Mouse (Mus musculus) liver, embryonic 15.5 days (tissue): ENCODE results near the gene Ptgis. TPM values are rescaled to one million over a fixed set of nuclear protein-coding genes. Genes with fewer than 3 reads are reported as not detected.
"Not testable (repeated sequence)": the region's sequence is repeated elsewhere in the genome, so short reads cannot be mapped to it uniquely, and the experiment has no call there.

Source experiments
- ATAC-seq: fragments of 200-750 bp; cut with Nextera tagmentation; 2 replicates; pipeline ENCODE4 v1.8.0; 2017; ENCODE audit warnings: moderate number of reproducible peaks, mild to moderate bottlenecking, moderate library complexity; ENCODE audit not compliant: insufficient read depth
- H3K27ac ChIP-seq: fragments of 300-500 bp; sonication (generic); replicated peaks from 2 replicates; pipeline ENCODE4 v1.5.1; 2015; ENCODE audit warnings: mild to moderate bottlenecking, inconsistent platforms
- H3K27me3 ChIP-seq: fragments of 300-500 bp; sonication (generic); 2 replicates; pipeline ENCODE4 v1.6.1; 2015; ENCODE audit warnings: mild to moderate bottlenecking, inconsistent platforms
- H3K36me3 ChIP-seq: fragments of 300-500 bp; sonication (generic); replicated peaks from 2 replicates; pipeline ENCODE4 v1.6.1; 2015; ENCODE audit warnings: moderate library complexity, mild to moderate bottlenecking, inconsistent platforms
- H3K4me1 ChIP-seq: fragments of 300-500 bp; sonication (generic); replicated peaks from 2 replicates; pipeline ENCODE4 v1.6.1; 2015; ENCODE audit warnings: inconsistent platforms
- H3K4me2 ChIP-seq: fragments of 300-500 bp; sonication (generic); 2 replicates; pipeline ENCODE4 v1.6.1; 2015; ENCODE audit warnings: moderate library complexity, mild to moderate bottlenecking, inconsistent platforms
- H3K4me3 ChIP-seq: fragments of 300-500 bp; sonication (generic); replicated peaks from 2 replicates; pipeline ENCODE4 v1.5.1; 2015; ENCODE audit warnings: mild to moderate bottlenecking, inconsistent platforms
- H3K9ac ChIP-seq: fragments of 300-500 bp; sonication (generic); 2 replicates; pipeline ENCODE4 v1.6.1; 2015; ENCODE audit warnings: moderate library complexity, mild to moderate bottlenecking, inconsistent platforms
- H3K9me3 ChIP-seq: fragments of 300-500 bp; sonication (generic); replicated peaks from 2 replicates; pipeline ENCODE4 v1.6.1; 2016; ENCODE audit warnings: inconsistent platforms
- WGBS: fragments of 180-500 bp; shearing (Covaris S2); methylation state at CpG from one replicate; pipeline ENCODE4 v1.1.7; 2015; ENCODE audit warnings: mixed read lengths; ENCODE audit not compliant: insufficient replicate concordance; 5-methylcytosine and 5-hydroxymethylcytosine counted together
- polyA plus RNA-seq: library from polyadenylated mRNA; unstranded; fragments of >200 nt; fragmentation: Nextera tagmentation; extraction: Ambion mirVana; gene quantifications from 2 replicates; pipeline ENCODE4 v1.2.1, GENCODE M21; 2015

Gene Ptgis
- polyA plus RNA-seq, 1 experiment from 2014 or later = 1.3 TPM

GRCm38 (mm10) chr2:167212089-167212488, 28.3 kb downstream of the Ptgis start:
- H3K4me3 ChIP-seq = no peak overlapping the region
- H3K9me3 ChIP-seq = no peaks in the 10 kb centered on the region
- H3K27ac ChIP-seq = no peak overlapping the region
- H3K4me1 ChIP-seq = no peaks in the 10 kb centered on the region
- no peaks in the 10 kb centered on the region for H3K36me3 ChIP-seq
- H3K4me2 ChIP-seq = no peak overlapping the region
- WGBS = 62% methylated on average over 3 of the region's 3 CpGs
- no peak for ATAC-seq
- no peak overlapping the region for H3K9ac ChIP-seq
- H3K27me3 ChIP-seq = no peaks in the 10 kb centered on the region

DNA sequence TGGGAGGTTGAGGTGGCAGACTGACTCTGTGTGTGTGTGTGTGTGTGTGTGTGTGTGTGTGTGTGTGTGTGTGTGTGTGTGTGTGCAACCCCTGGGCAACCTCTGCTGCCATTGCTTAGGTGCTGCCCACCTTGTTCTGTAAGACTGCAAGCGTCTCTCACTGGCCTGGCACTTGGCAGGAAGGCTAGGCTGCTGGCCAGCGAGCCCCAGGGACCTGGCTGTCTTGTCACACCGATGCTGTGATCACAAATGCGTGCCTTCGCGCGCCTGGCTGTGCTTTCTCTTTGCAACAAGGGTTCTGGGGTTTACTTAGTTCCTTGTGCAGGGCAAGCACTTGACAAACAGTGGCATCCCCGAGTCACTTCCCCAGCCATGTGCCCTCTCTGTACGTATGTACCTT, 30.5 kb downstream of the Ptgis start:
- Histone ChIP-seq H3K27ac (no peak overlapping the region), H3K9me3 (no peaks in the 10 kb centered on the region), H3K4me2 (no peak overlapping the region), H3K4me3 (no peak overlapping the region), H3K27me3 (no peaks in the 10 kb centered on the region), H3K4me1 (no peaks in the 10 kb centered on the region), H3K36me3 (no peaks in the 10 kb centered on the region), H3K9ac (no peak overlapping the region)
- no peak for ATAC-seq
- 59% methylated on average over 9 of the region's 9 CpGs for WGBS

- Histone ChIP-seq H3K4me1 (no peaks in the 10 kb centered on the region), H3K36me3 (no peaks in the 10 kb centered on the region), H3K27me3 (no peaks in the 10 kb centered on the region), H3K4me2 (no peak overlapping the region), H3K9ac (no peak overlapping the region), H3K4me3 (no peak overlapping the region), H3K9me3 (no peaks in the 10 kb centered on the region), H3K27ac (no peak overlapping the region)
- ATAC-seq = no peak
- WGBS = 52% methylated on average over 3 of the region's 3 CpGs
These were observed 31.4 kb downstream of the Ptgis start for GRCm38 (mm10) chr2:167208984-167209383.

DNA sequence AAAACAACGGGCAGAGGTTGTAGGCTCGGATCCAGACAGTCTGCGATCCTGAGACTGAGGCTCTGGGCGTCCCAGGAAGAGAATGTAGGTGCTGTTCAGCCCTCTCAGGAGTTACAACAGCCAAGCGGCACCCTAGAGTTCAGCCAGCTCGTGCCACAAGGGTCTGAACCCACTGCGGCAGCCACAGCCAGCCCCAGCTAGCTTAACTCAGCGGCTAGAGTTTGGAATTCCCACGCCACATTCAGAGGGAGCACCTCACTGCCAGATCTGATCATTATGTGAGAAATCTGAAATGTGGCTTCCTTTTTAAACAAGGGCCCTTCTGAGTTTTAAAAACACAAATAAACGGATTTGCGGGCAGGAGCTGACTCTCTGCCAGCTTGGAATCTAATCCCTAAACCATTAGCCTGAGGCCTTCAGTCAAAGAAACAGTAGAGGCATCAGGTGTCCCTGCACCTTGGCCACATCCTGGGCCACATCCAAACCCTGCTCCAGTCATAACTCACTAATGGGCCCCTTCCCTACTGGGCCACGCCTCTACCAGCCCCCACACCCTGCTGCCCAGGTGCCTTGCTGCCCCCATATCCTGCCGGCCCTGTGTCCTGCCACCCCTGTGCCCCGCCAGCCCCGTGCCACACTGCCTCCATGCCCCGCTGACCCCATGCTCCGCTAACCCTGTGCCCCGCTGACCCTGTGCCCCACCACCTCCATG, 34.3 kb downstream of the Ptgis start:
- no peaks in the 10 kb centered on the region for H3K9me3 ChIP-seq
- 76% methylated on average over 18 of the region's 18 CpGs for WGBS
- H3K27me3 ChIP-seq = no peaks in the 10 kb centered on the region
- H3K4me1 ChIP-seq = no peaks in the 10 kb centered on the region
- no peaks in the 10 kb centered on the region for H3K36me3 ChIP-seq
- no peak for ATAC-seq
- H3K27ac ChIP-seq = no peak overlapping the region
- H3K4me2 ChIP-seq = no peak overlapping the region
- H3K9ac ChIP-seq = no peak overlapping the region
- no peak overlapping the region for H3K4me3 ChIP-seq

DNA sequence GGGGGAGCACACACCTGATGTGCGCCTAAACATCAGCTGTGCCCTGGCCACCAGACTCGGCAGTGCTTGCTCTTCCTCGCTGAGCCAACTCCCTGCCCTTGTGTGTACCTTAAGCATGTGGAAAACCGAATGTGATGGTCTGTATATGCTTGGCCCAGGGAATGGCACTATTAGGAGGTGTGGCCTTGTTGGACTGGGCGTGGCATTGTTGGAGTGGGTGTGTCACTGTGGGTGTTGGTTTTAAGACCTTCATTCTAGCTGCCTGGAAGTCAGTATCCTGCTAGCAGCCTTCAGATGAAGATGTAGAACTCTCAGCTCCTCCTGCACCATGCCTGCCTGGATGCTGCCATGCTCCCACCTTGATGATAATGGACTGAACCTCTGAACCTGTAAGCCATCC, 35.7 kb downstream of the Ptgis start:
- not testable (repeated sequence) for H3K27me3 ChIP-seq, H3K9ac ChIP-seq, H3K27ac ChIP-seq, H3K9me3 ChIP-seq, H3K4me2 ChIP-seq, ATAC-seq, H3K4me1 ChIP-seq, H3K36me3 ChIP-seq, H3K4me3 ChIP-seq
- WGBS = 64% methylated on average over 5 of the region's 5 CpGs

DNA sequence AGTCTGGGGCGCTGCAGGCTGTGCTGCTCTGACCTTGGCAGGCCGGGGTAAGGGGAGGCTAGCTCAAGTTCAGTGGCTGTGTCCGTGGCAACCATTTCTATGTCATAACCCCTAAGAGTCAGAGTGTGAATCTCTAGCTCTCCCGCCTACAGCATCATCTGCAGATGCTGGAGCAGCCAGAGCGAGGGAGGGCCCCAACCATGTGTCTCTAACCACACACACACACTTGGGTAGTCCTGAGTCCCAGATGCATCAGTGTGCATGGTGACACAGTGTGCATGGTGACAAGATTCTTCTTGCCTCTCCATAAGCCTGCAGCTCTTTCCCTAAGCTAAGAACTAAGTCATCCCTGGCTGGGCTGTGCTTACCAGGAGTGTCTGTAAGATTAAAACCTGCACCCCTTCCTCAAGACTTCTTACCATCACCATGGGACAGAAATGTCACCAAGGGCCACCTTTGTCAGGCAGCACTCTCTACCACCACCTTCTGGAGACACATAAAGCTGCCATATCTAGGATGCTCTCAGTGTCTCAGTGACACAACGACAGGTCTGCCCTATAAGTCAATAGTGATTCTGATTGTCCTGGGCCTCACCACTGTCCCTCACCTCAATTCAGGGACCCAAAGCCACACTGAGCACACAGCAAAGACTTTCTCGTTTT, 36.8 kb downstream of the Ptgis start:
- ATAC-seq = no peak
- Histone ChIP-seq H3K27ac (no peak overlapping the region), H3K4me1 (no peaks in the 10 kb centered on the region), H3K9ac (no peak overlapping the region), H3K36me3 (no peaks in the 10 kb centered on the region), H3K4me2 (no peak overlapping the region), H3K27me3 (no peaks in the 10 kb centered on the region; the same call in 1 of the 2 replicates), H3K9me3 (no peaks in the 10 kb centered on the region), H3K4me3 (no peak overlapping the region)
- WGBS = 59% methylated on average over 7 of the region's 7 CpGs

- no peaks in the 10 kb centered on the region for H3K36me3 ChIP-seq
- H3K27ac ChIP-seq = no peak overlapping the region
- no peak overlapping the region for H3K9ac ChIP-seq
- H3K4me1 ChIP-seq = no peaks in the 10 kb centered on the region
- no peaks in the 10 kb centered on the region; the same call in 1 of the 2 replicates for H3K27me3 ChIP-seq
- no peaks in the 10 kb centered on the region for H3K9me3 ChIP-seq
- no peak for ATAC-seq
- WGBS = 41% methylated on average over 16 of the region's 16 CpGs
- H3K4me2 ChIP-seq = no peak overlapping the region
- no peak overlapping the region for H3K4me3 ChIP-seq
These were observed 38.7 kb downstream of the Ptgis start for GRCm38 (mm10) chr2:167201463-167202291.

DNA sequence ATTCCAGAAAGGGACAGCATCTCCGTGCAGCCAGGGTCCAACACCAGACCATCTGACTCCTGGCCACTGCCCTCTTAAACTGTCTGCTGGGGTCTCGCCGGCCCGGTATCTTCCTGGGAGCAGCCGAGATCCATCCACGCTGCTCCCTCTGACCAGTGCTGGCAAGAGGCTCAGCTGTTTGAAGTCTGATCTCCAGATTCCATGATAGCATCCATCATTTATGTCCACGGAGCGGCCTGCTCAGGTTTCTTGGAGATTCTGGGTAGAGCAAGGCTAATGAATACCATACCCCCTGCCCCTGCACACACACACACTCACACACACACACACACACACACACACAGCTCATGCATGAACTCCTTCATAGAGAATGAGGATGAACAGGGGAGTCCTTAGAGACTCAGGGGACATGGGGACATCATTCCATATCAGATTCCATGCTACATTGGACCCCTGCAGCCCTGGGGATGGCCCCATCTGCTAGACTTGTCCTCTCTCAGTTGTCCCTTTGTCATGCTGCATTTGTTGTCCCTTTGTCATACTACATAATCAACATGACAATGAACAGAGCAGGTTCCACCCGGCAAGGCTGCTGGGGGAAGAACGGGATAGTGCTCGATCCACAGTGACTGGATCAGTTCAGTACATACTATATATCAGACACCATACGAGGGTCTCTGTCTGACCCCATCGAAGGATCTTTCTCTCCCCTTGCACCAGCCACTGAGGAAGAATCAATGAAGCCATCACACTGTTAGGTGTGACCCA, 41.6 kb downstream of the Ptgis start:
- H3K36me3 ChIP-seq = no peaks in the 10 kb centered on the region
- WGBS = 61% methylated on average over 13 of the region's 13 CpGs
- no peaks in the 10 kb centered on the region; the same call in 1 of the 2 replicates for H3K27me3 ChIP-seq
- H3K9me3 ChIP-seq = no peaks in the 10 kb centered on the region
- ATAC-seq = no peak
- no peaks in the 10 kb centered on the region for H3K4me1 ChIP-seq
- no peak overlapping the region for H3K9ac ChIP-seq
- no peak overlapping the region for H3K27ac ChIP-seq
- H3K4me2 ChIP-seq = no peak overlapping the region
- H3K4me3 ChIP-seq = no peak overlapping the region

- no peak for ATAC-seq
- no peak overlapping the region for H3K27ac ChIP-seq
- peaks cover 47% of the 10 kb centered on the region for H3K27me3 ChIP-seq
- WGBS = 53% methylated on average over 3 of the region's 3 CpGs
- H3K9ac ChIP-seq = no peak overlapping the region
- no peaks in the 10 kb centered on the region for H3K36me3 ChIP-seq
- no peak overlapping the region for H3K4me3 ChIP-seq
- H3K4me1 ChIP-seq = peaks cover 11% of the 10 kb centered on the region
- no peaks in the 10 kb centered on the region for H3K9me3 ChIP-seq
- no peak overlapping the region for H3K4me2 ChIP-seq
These were observed 47.0 kb downstream of the Ptgis start for GRCm38 (mm10) chr2:167193361-167193760.

DNA sequence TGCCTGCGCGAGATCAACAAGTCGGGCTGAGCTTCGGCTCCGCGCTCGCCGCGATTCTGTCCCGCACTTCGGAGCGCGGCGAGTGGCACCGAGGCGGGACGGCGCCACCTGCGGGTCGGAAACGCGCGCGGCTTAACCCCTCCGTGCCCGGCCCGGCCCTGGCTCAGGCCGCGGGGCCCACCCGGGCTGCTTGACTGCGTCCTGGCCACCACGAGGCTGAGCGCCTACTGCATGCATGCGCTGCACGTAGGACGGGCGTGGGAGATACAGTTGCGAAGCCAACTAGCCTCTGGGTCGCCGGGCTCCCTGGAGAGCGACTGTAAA, 50.4 kb downstream of the Ptgis start, which contains the start of gene Kcnb1:
Gene Kcnb1, minus strand, starts transcription at position 80 of the 324 bp plus-strand sequence.
- ATAC-seq = peak; percentile 35; the same call in 1 of the 2 replicates
- H3K27me3 ChIP-seq = peaks cover 80% of the 10 kb centered on the region

More for the DNA sequence above, 50.4 kb downstream of the Ptgis start, which contains the start of gene Kcnb1:
- Histone ChIP-seq H3K4me2 (peak within 1 kb of the TSS; percentile 65), H3K27ac (no peak within 1 kb of the TSS), H3K9ac (no peak within 1 kb of the TSS), H3K36me3 (no peaks in the 10 kb centered on the region), H3K4me3 (peak within 1 kb of the TSS; percentile 51), H3K4me1 (peaks cover 11% of the 10 kb centered on the region), H3K9me3 (no peaks in the 10 kb centered on the region)
- 1% methylated on average over 41 of the region's 41 CpGs for WGBS
